ENCODE assay signal across 8 mouse cellular contexts in genomic region chr8:123412560-123413170, GRCm38 (mm10). TPM values are rescaled to one million over a fixed set of nuclear protein-coding genes. Genes with fewer than 3 reads are reported as not detected.
DNase-seq lines count a peak whose midpoint lies in the region; ATAC-seq and TF ChIP-seq lines count a peak whose summit lies in the region.
"Had no signal": no experiment of that assay in that cellular context is flagged by ENCODE, and none has a peak within 500 bp of the region (broad histone marks: within the 10 kb centered on the region; RNA-seq: fewer than 3 reads in every experiment).

No protein-coding gene starts in this region.

- H3K27ac ChIP-seq in forebrain, embryonic 11.5 days (ENCODE audit: low read depth, low read length) = peak overlapping the region; percentile 81
- H3K27ac ChIP-seq in midbrain, postnatal 0 days (ENCODE audit: low read depth, low read length) = peak overlapping the region; percentile 98

- TF ChIP-seq CTCF in E14TG2a.4 (conservative IDR thresholded peaks at IDR 0.05; ENCODE audit: low read length) = no peak
- no peak for TF ChIP-seq CTCF in midbrain, postnatal 0 days (IDR thresholded peaks at IDR 0.05)

- peak; percentile 92 for DNase-seq in ZHBTc4 (ENCODE audit: low read depth, low spot score)
- DNase-seq in forebrain, embryonic 11.5 days (ENCODE audit: low spot score) = peak; percentile 87
- DNase-seq in layer of hippocampus, adult 9-11 months = peak; percentile 91
- peak; percentile 88 for DNase-seq in midbrain, postnatal 0 days (ENCODE audit: low spot score)
- no peak for DNase-seq in urinary bladder, postnatal 10 days (ENCODE audit: low spot score)
- no peak for DNase-seq in adrenal gland, postnatal 14 days

- H3K9ac ChIP-seq in forebrain, embryonic 11.5 days (ENCODE audit: low read length) = peak overlapping the region; percentile 65
- H3K9ac ChIP-seq in midbrain, postnatal 0 days (replicated peaks; ENCODE audit: low read length, poor library complexity, severe bottlenecking) = peak overlapping the region; percentile 77

- peak overlapping the region; percentile 83 for H3K4me3 ChIP-seq in E14TG2a.4 (replicated peaks; ENCODE audit: low read length)
- peak overlapping the region; percentile 68 for H3K4me3 ChIP-seq in forebrain, embryonic 11.5 days (ENCODE audit: low read depth, low read length)
- peak overlapping the region; percentile 47 for H3K4me3 ChIP-seq in midbrain, postnatal 0 days (ENCODE audit: low read depth, low read length)

- WGBS in forebrain, embryonic 11.5 days = under 1% methylated on average over 11 of the region's 12 CpGs
- WGBS in midbrain, postnatal 0 days = 3% methylated on average over 12 of the region's 12 CpGs

- peak; percentile 52 for ATAC-seq in forebrain, embryonic 11.5 days (replicated peaks; ENCODE audit: low FRiP score)
- ATAC-seq in midbrain, postnatal 0 days (ENCODE audit: low FRiP score) = no peak

- H3K9me3 ChIP-seq in E14TG2a.4 (ENCODE audit: low read length) = no peaks in the 10 kb centered on the region
- no peaks in the 10 kb centered on the region for H3K9me3 ChIP-seq in forebrain, embryonic 11.5 days (ENCODE audit: control insufficient read depth, low read length)
- H3K9me3 ChIP-seq in midbrain, postnatal 0 days (ENCODE audit: low read length) = no peaks in the 10 kb centered on the region

- 0 out of 2 replicates have a peak, but pooled peaks cover 11% of the 10 kb centered on the region for H3K36me3 ChIP-seq in E14TG2a.4 (ENCODE audit: insufficient read depth, low read length)
- no peaks in the 10 kb centered on the region for H3K36me3 ChIP-seq in forebrain, embryonic 11.5 days (ENCODE audit: control insufficient read depth, insufficient read depth, low read length)
- H3K36me3 ChIP-seq in midbrain, postnatal 0 days (ENCODE audit: insufficient read depth, low read length) = 0 out of 2 replicates have a peak, but pooled peaks cover 3% of the 10 kb centered on the region

- peak overlapping the region; percentile 53 for H3K4me2 ChIP-seq in forebrain, embryonic 11.5 days (ENCODE audit: low read depth, low read length, severe bottlenecking)
- H3K4me2 ChIP-seq in midbrain, postnatal 0 days (ENCODE audit: low read depth, low read length, poor library complexity, severe bottlenecking) = peak overlapping the region; percentile 89

- peaks cover 42% of the 10 kb centered on the region for H3K27me3 ChIP-seq in E14TG2a.4 (ENCODE audit: insufficient read depth, low read length)
- H3K27me3 ChIP-seq in forebrain, embryonic 11.5 days (ENCODE audit: control insufficient read depth, insufficient read depth, low read length) = no peaks in the 10 kb centered on the region
- H3K27me3 ChIP-seq in midbrain, postnatal 0 days (ENCODE audit: insufficient read depth, low read length) = no peaks in the 10 kb centered on the region

- H3K4me1 ChIP-seq in E14TG2a.4 (replicated peaks; ENCODE audit: low read depth, low read length) = peaks cover 78% of the 10 kb centered on the region
- peaks cover 15% of the 10 kb centered on the region for H3K4me1 ChIP-seq in forebrain, embryonic 11.5 days (replicated peaks; ENCODE audit: control insufficient read depth, insufficient read depth, low read length)
- peaks cover 21% of the 10 kb centered on the region for H3K4me1 ChIP-seq in midbrain, postnatal 0 days (ENCODE audit: insufficient read depth, low read length)

RNA-seq across cellular contexts. Expression of gene Tubb3, which starts 1.4 kb away (rescaled TPM):
- 556 and 641 TPM in 2 replicates for polyA plus RNA-seq in forebrain, embryonic 11.5 days (2014; fragmentation: Nextera tagmentation; extraction: Ambion mirVana)
- total RNA-seq in midbrain, postnatal 0 days (2014; rRNA removed) = 3,827 and 3,963 TPM in 2 replicates
- polyA plus RNA-seq in midbrain, postnatal 0 days (2015; fragmentation: Nextera tagmentation; extraction: Ambion mirVana) = 1,921 and 2,058 TPM in 2 replicates
- total RNA-seq in adrenal gland, postnatal 14 days (2021) = 7.3 and 32.4 TPM in 2 replicates

RNA-seq across cellular contexts. Expression of gene Mc1r, which starts 5.8 kb away (rescaled TPM):
- polyA plus RNA-seq in forebrain, embryonic 11.5 days (2014; fragmentation: Nextera tagmentation; extraction: Ambion mirVana) = 0.16 and 0.31 TPM in 2 replicates
- 0.22 TPM in 1 of 2 replicates, not detected in the other for total RNA-seq in midbrain, postnatal 0 days (2014; rRNA removed)
- 0.09 TPM in 1 of 2 replicates, not detected in the other for polyA plus RNA-seq in midbrain, postnatal 0 days (2015; fragmentation: Nextera tagmentation; extraction: Ambion mirVana)
- not detected in 2 replicates for total RNA-seq in adrenal gland, postnatal 14 days (2021)
- polyA plus RNA-seq: small intestine, adult 2 months had no signal

RNA-seq across cellular contexts. Expression of gene Def8, which starts 10.7 kb away (rescaled TPM):
- polyA plus RNA-seq in forebrain, embryonic 11.5 days (2014; fragmentation: Nextera tagmentation; extraction: Ambion mirVana) = 46.3 and 48.1 TPM in 2 replicates
- total RNA-seq in midbrain, postnatal 0 days (2014; rRNA removed) = 47.6 and 49.4 TPM in 2 replicates
- polyA plus RNA-seq in midbrain, postnatal 0 days (2015; fragmentation: Nextera tagmentation; extraction: Ambion mirVana) = 36.4 and 39.4 TPM in 2 replicates
- 26.7 and 28.5 TPM in 2 replicates for total RNA-seq in adrenal gland, postnatal 14 days (2021)

RNA-seq across cellular contexts. Expression of gene Tcf25, which starts 39.1 kb away (rescaled TPM):
- 166 and 186 TPM in 2 replicates for polyA plus RNA-seq in forebrain, embryonic 11.5 days (2014; fragmentation: Nextera tagmentation; extraction: Ambion mirVana)
- total RNA-seq in midbrain, postnatal 0 days (2014; rRNA removed) = 538 and 541 TPM in 2 replicates
- 413 and 416 TPM in 2 replicates for polyA plus RNA-seq in midbrain, postnatal 0 days (2015; fragmentation: Nextera tagmentation; extraction: Ambion mirVana)
- total RNA-seq in adrenal gland, postnatal 14 days (2021) = 189 and 198 TPM in 2 replicates

Comparison
In these comparisons a context has a peak if more than half of its experiments do, and no peak if none do; other contexts are left out.
1. DNase-seq: peak in ZHBTc4 (single experiment), forebrain, embryonic 11.5 days (single experiment), layer of hippocampus, adult 9-11 months (single experiment) and midbrain, postnatal 0 days (single experiment); none in urinary bladder, postnatal 10 days (single experiment) and adrenal gland, postnatal 14 days (single experiment).
2. RNA of gene Tubb3, which starts 1.4 kb away (total RNA-seq): 3,827 to 3,963 TPM in midbrain, postnatal 0 days; 7.3 to 32.4 TPM in adrenal gland, postnatal 14 days; every median in the first group is over 100 times any median in the second.
3. Peak in every context shown above with its lines, with median percentiles within 50 percentile points of each other: H3K4me3 ChIP-seq.